Mouse (Mus musculus) left cerebral cortex, adult 18-20 months (tissue): ENCODE measurements around the gene Nipsnap1. TPM values are rescaled to one million over a fixed set of nuclear protein-coding genes. Genes with fewer than 3 reads are reported as not detected.

Experiments used
- DNase-seq, 2 experiments: peaks; one replicate each; pipeline ENCODE4 v3.0.0; 2021 to 2022; ENCODE audit warnings: low spot score in 2 of 2, mixed read lengths in 1 of 2
- total RNA-seq, 2 experiments: library from RNA; stranded (reverse); gene quantifications; 2 replicates each; pipeline ENCODE4 v1.2.3; 2021

The Nipsnap1 gene
- total RNA-seq, 2 experiments from 2014 or later = 91.6 to 91.8 TPM

GRCm38 (mm10) chr11:4862730-4863129 is 11.0 kb upstream of the Nipsnap1 start:
- DNase-seq = no peak

- peak; percentile 59 to 66 for DNase-seq
Observed at GRCm38 (mm10) chr11:4865645-4866251, 8.0 kb upstream of the Nipsnap1 start.

- DNase-seq = no peak
Observed at GRCm38 (mm10) chr11:4874551-4874950, 800 bp downstream of the Nipsnap1 start.

DNA sequence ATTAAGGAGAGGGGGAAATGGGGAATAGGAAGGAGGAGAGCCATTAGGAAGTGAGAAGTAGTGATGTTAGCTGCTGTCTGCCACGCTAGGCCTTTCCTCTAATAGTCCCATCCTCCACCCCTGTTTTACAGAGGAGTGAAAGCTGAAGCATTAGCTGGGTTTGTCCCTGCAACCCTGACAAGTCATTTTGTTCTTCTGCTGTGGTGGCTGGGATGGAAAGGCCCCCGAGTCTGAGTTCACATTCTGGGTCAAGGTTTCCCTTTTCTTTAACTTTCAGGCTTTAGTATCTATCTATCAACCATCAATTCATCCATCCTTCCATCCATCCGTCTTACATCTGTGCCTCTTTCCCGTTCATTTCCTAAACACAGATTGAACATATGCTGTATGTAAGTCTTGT is 7.3 kb downstream of the Nipsnap1 start:
- DNase-seq = no peak

DNA sequence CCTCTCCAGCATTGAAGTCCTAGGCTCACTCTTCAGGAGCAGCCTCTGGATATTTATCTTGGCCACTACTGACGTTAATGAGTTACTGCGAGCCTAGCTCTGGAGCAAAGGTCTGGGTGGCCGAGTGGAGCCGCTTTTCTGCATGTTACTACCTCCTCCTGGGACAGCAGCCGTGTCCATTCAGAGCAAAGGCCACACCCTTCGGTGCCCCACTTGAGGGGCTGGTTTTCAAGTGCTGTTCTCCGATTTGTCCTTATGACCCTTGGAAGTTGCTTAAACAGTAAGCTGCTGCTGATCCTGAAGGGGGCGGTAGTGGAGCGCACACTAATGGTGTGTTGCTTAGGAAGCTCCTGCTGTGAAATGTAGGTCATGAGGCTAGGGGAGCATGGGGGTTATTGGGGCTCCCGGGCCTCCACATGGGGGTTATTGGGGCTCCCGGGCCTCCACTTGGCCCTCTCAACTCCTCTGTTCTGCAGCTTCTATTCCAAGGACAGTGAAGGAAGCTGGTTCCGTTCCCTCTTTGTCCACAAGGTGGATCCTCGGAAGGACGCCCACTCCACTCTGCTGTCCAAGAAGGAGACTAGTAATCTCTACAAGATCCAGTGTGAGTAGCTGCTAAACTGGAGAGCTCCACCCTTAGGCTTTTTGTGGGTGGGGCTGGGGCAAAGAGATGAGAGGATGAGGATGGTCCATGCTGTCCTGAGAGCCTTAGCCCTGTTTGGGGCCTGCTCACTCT is 9.3 kb downstream of the Nipsnap1 start:
- DNase-seq = no peak

- DNase-seq = peak; percentile 43 to 71
Observed at GRCm38 (mm10) chr11:4885385-4885903, 11.7 kb downstream of the Nipsnap1 start.

DNA sequence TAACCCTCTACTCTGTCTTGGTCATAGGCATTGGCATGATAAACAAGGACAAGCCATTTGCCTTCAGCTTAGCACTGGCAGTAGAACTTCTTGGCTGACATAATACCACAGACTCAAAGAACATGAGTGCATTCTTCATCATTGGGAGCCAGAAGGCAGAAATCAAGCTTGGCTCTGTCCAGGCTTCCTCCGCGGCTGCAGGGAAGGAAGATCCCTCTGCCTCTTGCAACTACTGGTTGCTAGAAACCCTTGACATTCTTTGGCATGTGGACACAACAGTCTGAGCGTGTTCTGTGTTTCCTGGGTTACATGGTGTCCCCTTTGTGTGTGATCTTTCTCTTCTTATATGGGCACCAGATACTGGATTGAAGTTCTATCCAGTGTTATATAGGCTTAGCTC is 13.2 kb downstream of the Nipsnap1 start:
- no peak for DNase-seq

DNA sequence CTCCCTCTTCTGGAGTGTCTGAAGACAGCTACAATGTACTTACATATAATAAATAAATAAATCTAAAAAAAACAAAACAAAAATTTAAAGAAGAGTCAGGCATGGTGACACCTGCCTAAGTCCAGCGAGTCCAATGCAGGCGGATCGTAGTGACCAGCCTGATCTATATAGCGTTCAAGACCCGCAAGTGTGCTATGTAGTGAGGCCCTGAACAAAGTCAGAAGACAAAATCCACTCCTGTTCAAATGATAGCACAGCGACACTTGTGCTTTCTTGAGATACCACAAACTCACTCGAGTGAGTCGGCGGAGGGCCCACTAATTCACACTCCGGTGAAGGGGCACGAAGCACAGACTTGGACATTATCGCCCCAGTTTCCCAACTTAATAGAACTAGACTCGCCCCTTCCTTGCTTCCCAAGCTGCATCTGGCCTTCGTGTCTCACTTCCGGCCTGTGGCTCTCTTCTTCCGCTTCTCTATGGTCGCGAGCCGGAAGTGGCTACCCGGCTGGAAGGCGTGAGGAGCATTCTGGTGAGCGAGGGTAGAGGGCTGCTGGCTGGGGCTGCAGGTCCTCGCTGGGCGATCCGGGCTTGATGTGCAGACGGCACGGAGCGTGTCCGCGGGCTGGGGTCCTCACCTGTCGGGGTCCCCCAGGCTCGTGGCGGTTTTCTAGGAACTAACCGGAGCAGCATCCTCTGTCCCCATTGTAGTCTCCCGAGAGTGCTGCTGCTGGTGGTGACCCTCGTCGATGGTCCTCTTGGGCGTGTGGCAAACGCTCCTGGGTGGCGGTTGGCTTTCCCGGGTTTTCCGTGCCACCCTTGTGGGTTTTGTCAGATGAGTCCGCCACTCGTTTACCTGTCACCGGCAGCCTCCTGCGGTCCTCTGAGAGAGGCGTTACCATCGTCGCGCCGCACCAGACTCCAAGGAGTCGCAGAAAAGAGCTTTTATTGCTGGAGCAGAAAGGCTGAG is 21.4 kb downstream of the Nipsnap1 start, which contains the start of gene Thoc5:
Gene Thoc5, plus strand, starts transcription at position 473 of the 969 bp plus-strand sequence.
- peak; percentile 80 to 87 for DNase-seq

- no peak for DNase-seq
Observed at GRCm38 (mm10) chr11:4900437-4900836, 26.7 kb downstream of the Nipsnap1 start.

- DNase-seq = no peak
Observed at GRCm38 (mm10) chr11:4901956-4902355, 28.2 kb downstream of the Nipsnap1 start.

- DNase-seq = no peak
Observed at GRCm38 (mm10) chr11:4906231-4906630, 32.5 kb downstream of the Nipsnap1 start.

- DNase-seq = peak; percentile 69 to 73
Observed at GRCm38 (mm10) chr11:4916068-4916467, 42.3 kb downstream of the Nipsnap1 start.

DNA sequence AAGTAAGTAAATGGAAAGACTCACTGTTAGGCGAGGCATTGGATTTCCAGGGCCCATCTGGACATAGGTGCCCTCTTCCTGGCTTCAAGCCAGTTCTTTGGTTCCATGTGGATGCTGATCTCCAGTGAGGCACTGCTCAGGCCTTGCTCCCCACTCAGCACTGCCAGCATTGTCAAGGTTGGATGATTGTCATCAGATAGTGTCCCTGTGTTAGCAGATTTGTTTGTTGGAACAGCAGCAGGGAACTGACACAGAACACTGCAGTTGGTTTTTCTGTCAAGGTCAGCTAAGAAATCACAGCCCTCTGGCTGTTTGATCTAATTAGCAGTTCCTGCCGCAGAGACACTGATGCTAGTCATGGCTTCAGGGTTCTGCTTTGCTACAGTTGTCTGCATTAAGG is 47.5 kb downstream of the Nipsnap1 start:
- no peak for DNase-seq

- DNase-seq = no peak
Observed at GRCm38 (mm10) chr11:4921751-4922150, 48.0 kb downstream of the Nipsnap1 start.

GRCm38 (mm10) chr11:4927224-4927623 is 53.5 kb downstream of the Nipsnap1 start:
- DNase-seq = peak; percentile 56 to 71

DNA sequence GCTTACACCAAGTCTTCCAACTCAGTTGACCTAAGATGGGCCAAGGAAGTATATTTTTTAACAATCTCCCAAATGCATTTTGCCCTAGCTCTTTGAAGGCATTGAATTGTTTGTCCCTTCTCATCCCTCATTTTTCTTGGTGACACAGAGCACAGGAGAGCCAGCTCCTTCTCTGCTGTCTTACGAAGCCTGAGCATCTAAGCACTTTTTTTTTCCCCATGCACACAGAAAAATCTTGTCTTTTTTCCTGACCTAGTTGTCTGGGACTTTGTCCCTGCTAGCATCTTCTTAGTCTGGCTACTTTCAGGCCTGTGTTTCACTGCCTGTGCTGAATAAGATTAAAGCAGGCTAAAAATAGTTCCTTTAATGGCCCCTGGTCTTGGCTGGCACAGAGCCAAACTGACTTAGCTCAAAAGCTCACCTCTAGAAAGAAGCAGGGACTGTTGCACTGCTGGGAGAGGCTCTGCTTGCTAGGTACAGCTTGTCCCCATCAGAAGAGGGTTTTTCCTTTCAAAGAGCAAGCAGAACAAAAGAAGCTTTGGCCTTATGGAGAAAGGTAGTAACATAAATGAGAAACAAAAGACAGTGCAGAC is 57.4 kb downstream of the Nipsnap1 start:
- no peak for DNase-seq

GRCm38 (mm10) chr11:4936243-4936642 is 62.5 kb downstream of the Nipsnap1 start:
- no peak for DNase-seq
